Mouse (Mus musculus) G1E (cell line): ENCODE data around the gene Peak1.

Source experiments
- CTCF ChIP-seq: IDR thresholded peaks from 2 replicates; pipeline ENCODE4 v1.5.1; 2012; ENCODE audit warnings: low read depth, low read length, inconsistent platforms, mixed read lengths
- GATA1 ChIP-seq: IDR thresholded peaks from 2 replicates; pipeline ENCODE4 v1.6.1; 2012; ENCODE audit warnings: borderline replicate concordance, low read length, inconsistent platforms, mixed read lengths
- GATA2 ChIP-seq: IDR thresholded peaks from 2 replicates; pipeline ENCODE4 v1.6.1; 2012; ENCODE audit warnings: low read depth, low read length, inconsistent platforms, borderline replicate concordance
- POLR2AphosphoS5 ChIP-seq: IDR thresholded peaks from 2 replicates; pipeline ENCODE4 v1.6.1; 2012; ENCODE audit warnings: low read depth, low read length, inconsistent platforms; ENCODE audit not compliant: insufficient replicate concordance
- TAL1 ChIP-seq: conservative IDR thresholded peaks from 2 replicates; pipeline ENCODE4 v1.6.1; 2012; ENCODE audit warnings: low read depth, low read length, inconsistent platforms, mixed read lengths

- no peak for TF ChIP-seq CTCF
- TF ChIP-seq GATA1 = no peak
- TF ChIP-seq TAL1 = no peak
- no peak for TF ChIP-seq POLR2AphosphoS5
- no peak for TF ChIP-seq GATA2
Measured at GRCm38 (mm10) chr9:56207083-56207482, 210.8 kb downstream of the Peak1 start.
